Mouse (Mus musculus): ENCODE measurements around the gene Actr6.
"Not testable (repeated sequence)": the region's sequence is repeated elsewhere in the genome, so short reads cannot be mapped to it uniquely, and the experiment has no call there.

Actr6 gene

GRCm38 (mm10) chr10:89680517-89680916 lies 51.6 kb downstream of the Actr6 start:
- no peak for DNase-seq (ENCODE audit: low spot score in 2 of 2)

DNA sequence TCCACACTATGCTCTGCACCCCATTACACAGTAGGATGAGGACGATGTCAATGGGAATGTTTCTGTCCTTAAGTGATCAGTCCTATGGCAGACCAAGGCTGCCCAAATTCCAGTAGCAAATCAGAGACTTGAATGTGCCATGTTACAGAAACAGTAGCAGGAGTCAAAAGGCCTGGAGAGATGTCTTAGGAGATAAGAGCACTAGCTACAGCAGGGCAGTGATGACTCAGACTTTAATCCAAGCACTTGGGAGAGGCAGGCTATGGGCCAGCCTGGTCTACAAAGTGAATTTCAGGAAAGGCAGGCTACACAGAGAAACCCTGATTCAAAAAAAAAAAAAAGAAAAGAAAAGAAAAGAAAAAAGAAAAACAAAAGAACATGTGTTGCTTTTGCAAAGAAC lies 52.6 kb downstream of the Actr6 start:
- no peak for DNase-seq (ENCODE audit: low spot score in 2 of 2)

DNA sequence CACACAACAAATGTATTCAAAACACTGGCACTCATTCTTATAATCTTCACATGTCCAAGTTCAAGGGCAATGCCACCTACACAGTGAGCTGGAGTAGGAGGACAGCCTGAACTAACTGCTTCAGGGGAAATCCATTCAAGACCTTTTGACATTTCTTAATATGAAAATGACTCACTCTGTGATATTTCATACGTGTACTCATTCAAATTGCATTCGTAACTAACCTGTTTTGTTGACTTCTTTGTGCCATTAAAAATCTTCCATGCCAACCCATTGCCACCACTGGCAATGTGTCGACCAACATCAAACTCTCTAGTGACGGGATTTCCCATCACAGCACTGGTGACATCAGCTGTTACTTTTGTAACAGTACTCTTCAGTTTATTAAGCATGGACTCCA lies 54.0 kb downstream of the Actr6 start:
- DNase-seq (ENCODE audit: low spot score in 2 of 2) = no peak

DNA sequence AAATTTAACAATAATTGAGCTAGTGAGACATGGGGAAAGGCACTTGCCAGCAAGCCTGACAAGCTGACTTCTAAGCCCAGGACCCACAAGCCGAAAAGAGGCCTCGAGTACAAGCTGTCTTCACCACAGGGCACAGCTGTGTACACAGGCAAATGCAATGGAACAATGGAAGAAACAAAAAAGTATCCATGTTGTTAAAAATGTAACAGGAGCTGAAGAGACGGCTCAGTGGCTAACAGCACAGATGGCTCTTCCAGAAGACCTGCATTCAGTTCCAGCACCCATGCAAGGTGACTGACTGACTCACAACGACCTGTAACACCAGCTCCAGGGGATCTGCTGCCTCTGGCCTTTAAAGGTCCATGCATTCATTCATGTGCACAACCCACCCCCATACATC lies 55.5 kb downstream of the Actr6 start:
- DNase-seq (ENCODE audit: low spot score in 2 of 2) = no peak

DNA sequence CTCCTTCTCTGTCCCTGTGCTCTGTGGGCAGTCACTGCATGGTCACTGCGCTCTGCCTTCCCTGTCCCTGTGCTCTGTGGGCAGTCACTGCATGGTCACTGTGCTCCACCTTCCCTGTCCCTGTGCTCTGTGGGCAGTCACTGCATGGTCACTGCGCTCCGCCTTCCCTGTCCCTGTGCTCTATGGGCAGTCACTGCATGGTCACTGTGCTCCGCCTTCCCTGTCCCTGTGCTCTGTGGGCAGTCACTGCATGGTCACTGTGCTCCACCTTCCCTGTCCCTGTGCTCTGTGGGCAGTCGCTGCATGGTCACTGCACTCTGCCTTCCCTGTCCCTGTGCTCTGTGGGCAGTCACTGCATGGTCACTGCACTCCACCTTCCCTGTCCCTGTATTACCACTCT lies 61.7 kb downstream of the Actr6 start:
- DNase-seq (ENCODE audit: low spot score in 2 of 2) = not testable (repeated sequence)

- no peak for DNase-seq (ENCODE audit: low spot score in 2 of 2)
These were observed 64.5 kb downstream of the Actr6 start for GRCm38 (mm10) chr10:89667571-89667970.

DNA sequence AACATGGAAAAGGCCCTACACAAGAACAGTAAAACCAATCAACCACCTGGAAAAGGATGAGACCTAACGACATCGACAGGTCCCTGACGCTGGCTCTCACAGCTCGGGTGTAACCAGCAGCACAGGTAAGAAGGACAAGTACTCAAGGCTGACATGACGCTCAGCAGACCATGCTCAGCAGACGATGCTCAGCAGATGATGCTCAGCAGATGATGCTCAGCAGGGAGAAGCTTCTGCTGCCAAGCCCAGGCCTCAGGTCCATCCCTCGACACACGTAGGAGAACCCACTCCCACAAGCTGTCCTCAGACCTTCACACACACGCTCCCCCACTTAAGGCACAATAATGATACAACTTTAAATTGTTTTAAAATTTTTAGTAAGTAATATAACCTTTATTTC lies 66.4 kb downstream of the Actr6 start:
- no peak for DNase-seq (ENCODE audit: low spot score in 2 of 2)

- DNase-seq (ENCODE audit: low spot score in 2 of 2) = no peak
These were observed 67.0 kb downstream of the Actr6 start for GRCm38 (mm10) chr10:89664977-89665645.

Data from left cerebral cortex, adult 9 months (tissue).